Mouse (Mus musculus) cortical plate, adult 2 months (tissue): ENCODE measurements around the gene Rnf166.

Source experiments
- CTCF ChIP-seq: fragments of 200-500 bp; IDR thresholded peaks from 2 replicates; pipeline ENCODE4 v1.5.1; 2011; ENCODE audit warnings: mild to moderate bottlenecking, control low read depth, low read length; ENCODE audit not compliant: insufficient read depth; ENCODE audit errors: extremely low read depth
- POLR2A ChIP-seq: fragments of 200-500 bp; IDR thresholded peaks from 2 replicates; pipeline ENCODE4 v1.6.1; 2011; ENCODE audit warnings: mild to moderate bottlenecking, low read length, control low read depth; ENCODE audit not compliant: insufficient read depth; ENCODE audit errors: extremely low read depth

- TF ChIP-seq CTCF, result no peak
- TF ChIP-seq POLR2A, result no peak
These were observed 42.5 kb downstream of the Rnf166 start for GRCm38 (mm10) chr8:122433269-122433905.
